27 mouse cellular contexts compared by ENCODE assay signal in the genomic region with DNA sequence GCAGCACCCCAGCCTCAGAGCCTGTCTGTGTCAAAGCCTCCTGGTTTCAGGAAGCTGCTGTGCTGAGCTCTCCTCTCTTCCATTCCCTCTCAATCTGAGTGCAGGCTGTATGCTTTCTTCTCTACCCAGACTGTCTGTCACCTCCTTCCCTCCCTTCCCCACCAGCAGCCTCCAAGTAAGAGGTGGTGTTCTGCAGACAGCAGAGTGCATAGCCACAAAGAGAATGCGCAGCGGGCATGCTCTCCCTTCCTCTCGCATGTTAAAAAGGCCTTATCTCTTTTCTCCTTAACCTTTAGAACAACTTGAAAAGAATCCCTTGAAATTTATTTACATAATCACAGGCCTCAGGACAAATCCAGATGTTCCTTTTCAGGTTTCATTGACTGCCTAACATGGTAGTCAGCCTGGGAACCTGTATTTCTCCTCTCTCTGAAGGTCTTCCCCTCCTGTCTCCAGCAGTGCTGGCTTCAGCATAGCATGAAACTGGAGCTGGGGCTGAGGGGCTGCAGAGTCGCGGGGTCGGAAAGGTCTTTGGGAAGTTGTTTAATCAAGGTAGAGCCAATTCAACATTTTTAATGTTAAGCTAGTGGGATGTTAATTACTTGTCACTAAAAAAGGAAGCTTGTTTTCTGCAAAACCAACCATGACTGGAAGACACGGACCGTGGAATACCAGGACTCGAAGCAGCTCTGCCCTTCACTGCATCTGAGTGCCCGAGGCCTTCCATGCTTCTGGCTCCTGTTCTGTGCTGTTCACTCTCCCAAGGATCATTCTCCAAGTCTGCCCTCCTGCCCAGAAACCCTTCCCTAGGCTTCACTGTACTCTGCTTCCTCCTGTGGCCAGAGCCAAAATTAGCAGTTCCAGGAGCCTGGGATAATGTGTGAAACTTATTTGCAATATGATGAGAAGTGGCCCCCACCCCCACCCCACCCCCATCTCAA. TPM values are rescaled to one million over a fixed set of nuclear protein-coding genes. Genes with fewer than 3 reads are reported as not detected.
DNase-seq lines count a peak whose midpoint lies in the region; ATAC-seq and TF ChIP-seq lines count a peak whose summit lies in the region.
"Had no signal": no experiment of that assay in that cellular context is flagged by ENCODE, and none has a peak within 500 bp of the region (broad histone marks: within the 10 kb centered on the region; RNA-seq: fewer than 3 reads in every experiment).

No protein-coding gene starts in this region.

- TF ChIP-seq EP300 in ES-Bruce4 (IDR thresholded peaks at IDR 0.05; ENCODE audit: insufficient read depth, low read depth, low read length) = peak; percentile 62; the same call in 1 of the 2 replicates

- no peaks in the 10 kb centered on the region for H3K4me1 ChIP-seq in intestine, postnatal 0 days (replicated peaks; ENCODE audit: control insufficient read depth, insufficient read depth, low read length)
- H3K4me1 ChIP-seq in intestine, embryonic 16.5 days (ENCODE audit: control insufficient read depth, insufficient read depth, low read length) = no peaks in the 10 kb centered on the region
- H3K4me1 ChIP-seq in ES-Bruce4 (ENCODE audit: control insufficient read depth, insufficient read depth, low read length) = peaks cover 8% of the 10 kb centered on the region
- H3K4me1 ChIP-seq: forebrain, embryonic 15.5 days; limb, embryonic 12.5 days had no signal

- peak; percentile 8; the same call in 1 of the 2 replicates for TF ChIP-seq CTCF in intestine, postnatal 0 days (IDR thresholded peaks at IDR 0.05; ENCODE audit: low read depth)
- TF ChIP-seq CTCF in layer of hippocampus, adult 2 months (conservative IDR thresholded peaks at IDR 0.05) = 0 out of 2 replicates have a peak, but pooled peaks have one; percentile 4
- TF ChIP-seq CTCF in ES-Bruce4 (IDR thresholded peaks at IDR 0.05; ENCODE audit: low read depth, low read length) = no peak

- TF ChIP-seq POLR2A in ES-Bruce4 (IDR thresholded peaks at IDR 0.05; ENCODE audit: insufficient read depth, low read length) = no peak

- no peak for ATAC-seq in intestine, postnatal 0 days
- ATAC-seq in intestine, embryonic 16.5 days = no peak
- ATAC-seq: forebrain, embryonic 15.5 days; liver, postnatal 0 days; lung, postnatal 0 days had no signal

- no peak overlapping the region for H3K27ac ChIP-seq in intestine, postnatal 0 days (ENCODE audit: low read depth, low read length)
- H3K27ac ChIP-seq in intestine, embryonic 16.5 days (ENCODE audit: low read length) = no peak overlapping the region
- H3K27ac ChIP-seq in layer of hippocampus, adult 2 months = no peak overlapping the region
- 0 out of 2 replicates have a peak overlapping the region, but pooled peaks have one; percentile 21 for H3K27ac ChIP-seq in ES-Bruce4 (ENCODE audit: insufficient read depth, low read length)
- H3K27ac ChIP-seq: forebrain, embryonic 15.5 days; hindbrain, embryonic 10.5 days; limb, embryonic 12.5 days; macrophage; neural tube, embryonic 13.5 days had no signal

- no peaks in the 10 kb centered on the region for H3K27me3 ChIP-seq in intestine, postnatal 0 days (replicated peaks; ENCODE audit: control insufficient read depth, insufficient read depth, low read length)
- H3K27me3 ChIP-seq in intestine, embryonic 16.5 days (replicated peaks; ENCODE audit: control insufficient read depth, insufficient read depth, low read length) = no peaks in the 10 kb centered on the region
- H3K27me3 ChIP-seq in ES-Bruce4 (ENCODE audit: control insufficient read depth, insufficient read depth, low read length, poor library complexity, severe bottlenecking) = no peaks in the 10 kb centered on the region
- H3K27me3 ChIP-seq: forebrain, embryonic 15.5 days; limb, embryonic 12.5 days; neural tube, embryonic 13.5 days had no signal

- H3K4me3 ChIP-seq in intestine, postnatal 0 days (ENCODE audit: low read depth, low read length) = no peak overlapping the region
- H3K4me3 ChIP-seq in intestine, embryonic 16.5 days (ENCODE audit: low read length) = no peak overlapping the region
- no peak overlapping the region for H3K4me3 ChIP-seq in layer of hippocampus, adult 2 months
- H3K4me3 ChIP-seq in ES-Bruce4 (ENCODE audit: low read depth, low read length) = no peak overlapping the region
- H3K4me3 ChIP-seq: forebrain, embryonic 15.5 days; heart, embryonic 12.5 days; hindbrain, embryonic 10.5 days; limb, embryonic 12.5 days; neural tube, embryonic 13.5 days had no signal

- WGBS in intestine, postnatal 0 days = 40% methylated on average over 10 of the region's 10 CpGs
- WGBS in intestine, embryonic 16.5 days = 40% methylated on average over 10 of the region's 10 CpGs

- DNase-seq in layer of hippocampus, adult 2 months (ENCODE audit: low spot score in 2 of 2) = no peak
- no peak for DNase-seq in layer of hippocampus, postnatal 36 days
- peak; percentile 93 for DNase-seq in R1 (ENCODE audit: low read depth, low spot score)
- no peak for DNase-seq in embryo, embryonic 10.5 days (ENCODE audit: low spot score)
- no peak for DNase-seq in urinary bladder, adult 18-20 months (ENCODE audit: low spot score in 2 of 2)
- DNase-seq: adrenal gland, postnatal 36 days; cerebellum, adult 18-20 months; cerebellum, postnatal 36 days; gastrocnemius, postnatal 14 days; heart, adult 11 months; heart, postnatal 10 days; kidney, adult 8-10 months; liver, postnatal 0 days; right cerebral cortex, adult 18-20 months; right cerebral cortex, postnatal 4 days; thymus, postnatal 36 days had no signal

- no peak overlapping the region for H3K9ac ChIP-seq in intestine, postnatal 0 days (ENCODE audit: low read depth, low read length)
- no peak overlapping the region for H3K9ac ChIP-seq in intestine, embryonic 16.5 days (ENCODE audit: low read depth, low read length)
- no peak overlapping the region for H3K9ac ChIP-seq in ES-Bruce4 (ENCODE audit: low read depth, poor library complexity, severe bottlenecking)
- H3K9ac ChIP-seq: forebrain, embryonic 15.5 days; heart, embryonic 12.5 days; limb, embryonic 12.5 days; liver, postnatal 0 days; neural tube, embryonic 13.5 days had no signal

- H3K36me3 ChIP-seq in intestine, postnatal 0 days (ENCODE audit: control insufficient read depth, insufficient read depth) = no peaks in the 10 kb centered on the region
- H3K36me3 ChIP-seq in intestine, embryonic 16.5 days (ENCODE audit: control insufficient read depth, insufficient read depth, low read length) = no peaks in the 10 kb centered on the region
- H3K36me3 ChIP-seq in ES-Bruce4 (ENCODE audit: control insufficient read depth, insufficient read depth, low read length, poor library complexity, severe bottlenecking) = no peaks in the 10 kb centered on the region
- H3K36me3 ChIP-seq: forebrain, embryonic 15.5 days; heart, embryonic 12.5 days; hindbrain, embryonic 10.5 days; limb, embryonic 12.5 days; neural tube, embryonic 13.5 days had no signal

- H3K4me2 ChIP-seq in intestine, postnatal 0 days (replicated peaks; ENCODE audit: low read depth) = no peak overlapping the region
- H3K4me2 ChIP-seq in intestine, embryonic 16.5 days (ENCODE audit: low read depth, low read length) = no peak overlapping the region
- H3K4me2 ChIP-seq: forebrain, embryonic 15.5 days; heart, embryonic 12.5 days; limb, embryonic 12.5 days; liver, embryonic 11.5 days; neural tube, embryonic 13.5 days had no signal

- H3K9me3 ChIP-seq in intestine, postnatal 0 days (ENCODE audit: control insufficient read depth) = no peaks in the 10 kb centered on the region
- no peaks in the 10 kb centered on the region for H3K9me3 ChIP-seq in intestine, embryonic 16.5 days (ENCODE audit: control insufficient read depth, low read length)
- H3K9me3 ChIP-seq in ES-Bruce4 (replicated peaks; ENCODE audit: control insufficient read depth, insufficient read depth, low read length, poor library complexity, severe bottlenecking) = no peaks in the 10 kb centered on the region
- H3K9me3 ChIP-seq: forebrain, embryonic 15.5 days; heart, embryonic 12.5 days; hindbrain, embryonic 10.5 days; limb, embryonic 12.5 days; neural tube, embryonic 13.5 days had no signal

RNA-seq across cellular contexts. Expression of a gene that starts 50.5 kb away (rescaled TPM):
- 8.7 and 9.6 TPM in 2 replicates for polyA plus RNA-seq in intestine, postnatal 0 days (2015; fragmentation: Nextera tagmentation; extraction: Ambion mirVana)
- 7.9 and 8.7 TPM in 2 replicates for polyA plus RNA-seq in intestine, embryonic 16.5 days (2015; fragmentation: Nextera tagmentation; extraction: Ambion mirVana)
- total RNA-seq in layer of hippocampus, adult 2 months (2021) = 10 to 100 TPM; 41.9 to 42.0 TPM
- 10 to 100 TPM; 55.2 to 60.6 TPM for total RNA-seq in layer of hippocampus, postnatal 36 days (2021)
- 16.8 and 20.9 TPM in 2 replicates for polyA plus RNA-seq in ES-Bruce4 (2011; ENCODE audit: insufficient read depth, insufficient read length, low read depth, missing spikeins)
- polyA plus RNA-seq: macrophage had no signal
